Mouse (Mus musculus) hindbrain, embryonic 16.5 days (tissue): ENCODE results near the gene Rpl18. TPM values are rescaled to one million over a fixed set of nuclear protein-coding genes. Genes with fewer than 3 reads are reported as not detected.

Experiments used
- ATAC-seq: fragments of 200-750 bp; cut with Nextera tagmentation; 2 replicates; pipeline ENCODE4 v1.8.0; 2017; ENCODE audit warnings: moderate TSS enrichment, moderate library complexity
- H3K27ac ChIP-seq: fragments of 300-500 bp; sonication (generic); 2 replicates; pipeline ENCODE4 v1.5.1; 2014; ENCODE audit warnings: low read depth, mild to moderate bottlenecking, control low read depth, low read length, moderate library complexity
- H3K27me3 ChIP-seq: fragments of 300-500 bp; sonication (generic); replicated peaks from 2 replicates; pipeline ENCODE4 v1.6.1; 2014; ENCODE audit warnings: low read length; ENCODE audit not compliant: control insufficient read depth, insufficient read depth
- H3K36me3 ChIP-seq: fragments of 300-500 bp; sonication (generic); 2 replicates; pipeline ENCODE4 v1.6.1; 2014; ENCODE audit warnings: mild to moderate bottlenecking, low read length, moderate library complexity, mixed read lengths; ENCODE audit not compliant: control insufficient read depth, insufficient read depth
- H3K4me1 ChIP-seq: fragments of 300-500 bp; sonication (generic); 2 replicates; pipeline ENCODE4 v1.6.1; 2014; ENCODE audit warnings: low read depth, low read length; ENCODE audit not compliant: control insufficient read depth, insufficient read depth
- H3K4me2 ChIP-seq: fragments of 300-500 bp; sonication (generic); 2 replicates; pipeline ENCODE4 v1.6.1; 2014; ENCODE audit warnings: mild to moderate bottlenecking, low read length, control low read depth, moderate library complexity
- H3K4me3 ChIP-seq: fragments of 300-500 bp; sonication (generic); 2 replicates; pipeline ENCODE4 v1.5.1; 2014; ENCODE audit warnings: mild to moderate bottlenecking, low read length, control low read depth, moderate library complexity
- H3K9ac ChIP-seq: fragments of 300-500 bp; sonication (generic); 2 replicates; pipeline ENCODE4 v1.6.1; 2014; ENCODE audit warnings: low read depth, mild to moderate bottlenecking, control low read depth, low read length, moderate library complexity
- H3K9me3 ChIP-seq: fragments of 300-500 bp; sonication (generic); 2 replicates; pipeline ENCODE4 v1.6.1; 2014; ENCODE audit warnings: mild to moderate bottlenecking, low read length, moderate library complexity; ENCODE audit not compliant: control insufficient read depth
- WGBS: fragments of 180-500 bp; shearing (Covaris S2); extraction: QIAGEN DNeasy Blood & Tissue Kit; methylation state at CpG from one replicate; pipeline ENCODE4 v1.1.7; 2014; 5-methylcytosine and 5-hydroxymethylcytosine counted together
- polyA plus RNA-seq: library from polyadenylated mRNA; unstranded; fragments of >200 nt; fragmentation: Nextera tagmentation; extraction: Ambion mirVana; gene quantifications from 2 replicates; pipeline ENCODE4 v1.2.1, GENCODE M21; 2015

Gene Rpl18
- polyA plus RNA-seq, 1 experiment from 2014 or later, result 508 TPM

- peak overlapping the region; percentile 20; the same call in 1 of the 2 replicates for H3K4me2 ChIP-seq
- no peaks in the 10 kb centered on the region for H3K27me3 ChIP-seq
- H3K9me3 ChIP-seq, result no peaks in the 10 kb centered on the region
- peaks cover 30% of the 10 kb centered on the region for H3K36me3 ChIP-seq
- H3K4me3 ChIP-seq, result no peak overlapping the region
- no peak overlapping the region for H3K9ac ChIP-seq
- 23% methylated on average over 6 of the region's 6 CpGs for WGBS
- peaks cover 53% of the 10 kb centered on the region for H3K4me1 ChIP-seq
- peak; percentile 9; the same call in 1 of the 2 replicates for ATAC-seq
- H3K27ac ChIP-seq, result no peak overlapping the region
Observed at GRCm38 (mm10) chr7:45709036-45709435, 6.2 kb upstream of the Rpl18 start.

- peaks cover 59% of the 10 kb centered on the region for H3K4me1 ChIP-seq
- H3K4me3 ChIP-seq, result no peak overlapping the region
- WGBS, result 62% methylated on average over 14 of the region's 14 CpGs
- 0 out of 2 replicates have a peak overlapping the region, but pooled peaks have one; percentile 13 for H3K9ac ChIP-seq
- no peak overlapping the region for H3K4me2 ChIP-seq
- H3K27me3 ChIP-seq, result no peaks in the 10 kb centered on the region
- peak overlapping the region; percentile 54; the same call in 1 of the 2 replicates for H3K27ac ChIP-seq
- no peaks in the 10 kb centered on the region for H3K9me3 ChIP-seq
- ATAC-seq, result no peak
- peaks cover 30% of the 10 kb centered on the region for H3K36me3 ChIP-seq
Observed at GRCm38 (mm10) chr7:45709677-45710355, 5.4 kb upstream of the Rpl18 start.

- Histone ChIP-seq H3K27ac (no peak overlapping the region), H3K9me3 (no peaks in the 10 kb centered on the region), H3K4me1 (peaks cover 57% of the 10 kb centered on the region), H3K4me3 (no peak overlapping the region), H3K36me3 (peaks cover 30% of the 10 kb centered on the region), H3K9ac (no peak overlapping the region), H3K27me3 (no peaks in the 10 kb centered on the region), H3K4me2 (no peak overlapping the region)
- WGBS, result 93% methylated on average over 20 of the region's 20 CpGs
- no peak for ATAC-seq
Observed at GRCm38 (mm10) chr7:45710477-45711191, 4.6 kb upstream of the Rpl18 start.

GRCm38 (mm10) chr7:45711316-45712021, 3.8 kb upstream of the Rpl18 start:
- H3K9me3 ChIP-seq, result no peaks in the 10 kb centered on the region
- H3K27me3 ChIP-seq, result no peaks in the 10 kb centered on the region
- H3K9ac ChIP-seq, result no peak overlapping the region
- WGBS, result 91% methylated on average over 24 of the region's 24 CpGs
- no peak overlapping the region for H3K27ac ChIP-seq
- no peak overlapping the region for H3K4me3 ChIP-seq
- H3K36me3 ChIP-seq, result peaks cover 30% of the 10 kb centered on the region
- H3K4me2 ChIP-seq, result no peak overlapping the region
- H3K4me1 ChIP-seq, result peaks cover 57% of the 10 kb centered on the region
- no peak for ATAC-seq

GRCm38 (mm10) chr7:45712022-45712757, 3.1 kb upstream of the Rpl18 start:
- H3K27me3 ChIP-seq, result no peaks in the 10 kb centered on the region
- H3K4me2 ChIP-seq, result no peak overlapping the region
- peaks cover 57% of the 10 kb centered on the region for H3K4me1 ChIP-seq
- H3K4me3 ChIP-seq, result no peak overlapping the region
- H3K36me3 ChIP-seq, result peaks cover 30% of the 10 kb centered on the region
- WGBS, result 88% methylated on average over 21 of the region's 21 CpGs
- no peaks in the 10 kb centered on the region for H3K9me3 ChIP-seq
- H3K27ac ChIP-seq, result no peak overlapping the region
- no peak overlapping the region for H3K9ac ChIP-seq
- ATAC-seq, result no peak

- 95% methylated on average over 16 of the region's 16 CpGs for WGBS
Observed at GRCm38 (mm10) chr7:45713396-45713795, 1.9 kb upstream of the Rpl18 start.

GRCm38 (mm10) chr7:45713881-45714520, 1.3 kb upstream of the Rpl18 start:
- Histone ChIP-seq H3K4me3 (peak overlapping the region; percentile 79), H3K36me3 (peaks cover 30% of the 10 kb centered on the region), H3K27me3 (no peaks in the 10 kb centered on the region), H3K9ac (peak overlapping the region; percentile 23; the same call in 1 of the 2 replicates), H3K9me3 (no peaks in the 10 kb centered on the region), H3K4me1 (peaks cover 44% of the 10 kb centered on the region), H3K27ac (no peak overlapping the region), H3K4me2 (peak overlapping the region; percentile 85)
- ATAC-seq, result no peak
- 87% methylated on average over 6 of the region's 6 CpGs for WGBS

More at GRCm38 (mm10) chr7:45713396-45713795, 1.9 kb upstream of the Rpl18 start:
- no peaks in the 10 kb centered on the region for H3K9me3 ChIP-seq
- H3K9ac ChIP-seq, result no peak overlapping the region
- no peak overlapping the region for H3K4me2 ChIP-seq
- no peak overlapping the region for H3K27ac ChIP-seq
- H3K4me3 ChIP-seq, result no peak overlapping the region
- ATAC-seq, result no peak
- H3K4me1 ChIP-seq, result peaks cover 45% of the 10 kb centered on the region
- peaks cover 30% of the 10 kb centered on the region for H3K36me3 ChIP-seq
- H3K27me3 ChIP-seq, result no peaks in the 10 kb centered on the region

- no peak for ATAC-seq
- 10% methylated on average over 14 of the region's 14 CpGs for WGBS
- peaks cover 32% of the 10 kb centered on the region for H3K36me3 ChIP-seq
- H3K4me1 ChIP-seq, result peaks cover 44% of the 10 kb centered on the region
- H3K9ac ChIP-seq, result peak overlapping the region; percentile 85
- H3K4me3 ChIP-seq, result peak overlapping the region; percentile 79
- peak overlapping the region; percentile 85 for H3K4me2 ChIP-seq
- H3K9me3 ChIP-seq, result no peaks in the 10 kb centered on the region
- H3K27ac ChIP-seq, result peak overlapping the region; percentile 70
- H3K27me3 ChIP-seq, result no peaks in the 10 kb centered on the region
Observed at GRCm38 (mm10) chr7:45714630-45715089, 597 bp upstream of the Rpl18 start.
